Mouse (Mus musculus) MEL-GATA-1-ER (cell line): ENCODE results near the gene Rplp1.

Experiments
- DNase-seq: peaks from one replicate; pipeline ENCODE4 v3.0.0-alpha.2; 2012; ENCODE audit warnings: low read depth; ENCODE audit errors: extremely low read depth

The Rplp1 gene

DNA sequence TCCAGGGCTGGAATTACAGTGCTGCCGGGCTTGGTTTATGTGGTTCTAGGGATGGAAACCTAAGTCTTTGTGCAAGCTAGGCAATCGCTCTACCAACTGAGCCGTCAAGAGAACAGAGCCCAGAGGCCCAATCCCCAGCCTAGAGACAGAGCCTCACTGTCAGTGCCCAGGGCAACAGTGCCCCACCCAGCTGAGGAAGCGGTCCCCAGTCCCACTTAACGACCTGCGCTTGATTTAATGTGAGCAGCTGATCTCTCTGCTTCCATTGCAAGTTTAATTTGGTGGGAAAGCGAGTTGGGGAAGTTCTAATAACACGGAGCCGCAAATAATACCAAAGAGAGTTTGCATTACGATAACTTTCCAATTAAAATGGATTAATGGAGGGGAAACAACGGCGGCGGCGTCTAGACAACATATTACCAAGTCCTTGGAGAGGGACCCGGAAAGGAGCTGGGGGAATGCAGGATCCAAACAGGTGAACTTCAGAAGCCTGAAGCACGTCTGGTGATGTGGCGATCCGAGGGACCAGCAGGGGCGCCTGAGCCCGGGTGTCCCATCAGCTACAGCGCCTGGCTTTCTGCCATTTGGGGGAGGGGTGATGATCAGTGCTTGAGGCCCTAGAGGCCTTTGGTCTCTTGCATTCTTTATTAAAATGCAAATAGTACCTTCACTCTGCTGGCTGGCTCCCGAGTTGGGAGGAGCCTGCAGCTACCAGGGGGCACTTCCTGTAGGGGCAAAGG is 36.8 kb downstream of the Rplp1 start:
- no peak for DNase-seq

DNA sequence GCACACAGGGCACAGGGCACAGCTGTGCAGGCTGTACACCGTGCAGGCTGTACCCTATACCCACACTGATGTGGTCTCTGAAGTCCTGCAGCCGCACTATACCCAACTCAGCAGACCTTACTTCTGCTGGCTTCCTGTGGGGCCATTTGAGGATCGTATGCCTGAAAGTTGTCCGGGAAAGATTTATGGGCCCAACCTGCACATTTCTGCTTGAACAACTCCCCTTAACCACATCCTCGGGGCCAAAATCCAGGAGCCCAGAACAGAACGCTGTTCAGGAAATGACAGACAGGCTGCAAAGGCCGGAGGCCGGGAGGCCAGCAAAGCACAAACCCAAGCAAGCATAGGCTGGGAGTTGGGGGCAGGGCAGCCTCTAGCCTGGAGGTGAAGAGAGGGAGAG is 41.0 kb downstream of the Rplp1 start:
- DNase-seq = no peak

DNA sequence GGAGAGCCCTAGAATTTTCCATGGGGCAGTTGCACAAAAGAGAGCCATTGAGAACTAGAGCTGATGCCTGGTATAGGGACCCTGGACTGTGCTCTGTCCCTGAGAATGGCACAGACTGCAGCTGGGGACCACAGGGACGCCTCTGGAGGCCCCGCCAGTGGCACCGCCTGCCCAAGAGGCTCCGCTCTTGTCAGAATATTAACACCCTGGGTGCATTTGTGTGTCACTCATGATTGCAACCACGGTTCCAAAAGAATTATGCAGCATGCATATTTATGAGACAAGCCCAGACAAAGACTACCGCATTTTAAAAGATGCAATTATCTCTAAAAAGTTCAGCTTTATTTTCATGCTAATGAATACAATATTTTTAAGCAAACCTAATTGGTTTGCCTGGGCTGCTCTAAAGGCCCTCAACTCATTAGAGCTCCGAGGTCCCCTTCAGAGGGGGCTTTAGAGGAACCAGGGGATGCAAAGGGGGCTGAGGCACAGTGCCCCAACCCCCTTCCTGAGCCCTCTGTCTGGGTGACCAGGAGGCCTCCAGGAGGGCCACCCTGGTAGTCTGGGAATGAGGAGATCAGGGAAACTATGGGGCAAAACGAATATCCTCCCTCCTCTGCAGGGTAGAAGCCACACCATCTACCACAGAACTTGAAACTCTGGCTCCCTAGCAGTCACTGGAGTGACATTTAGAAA is 41.9 kb downstream of the Rplp1 start:
- DNase-seq = no peak

DNA sequence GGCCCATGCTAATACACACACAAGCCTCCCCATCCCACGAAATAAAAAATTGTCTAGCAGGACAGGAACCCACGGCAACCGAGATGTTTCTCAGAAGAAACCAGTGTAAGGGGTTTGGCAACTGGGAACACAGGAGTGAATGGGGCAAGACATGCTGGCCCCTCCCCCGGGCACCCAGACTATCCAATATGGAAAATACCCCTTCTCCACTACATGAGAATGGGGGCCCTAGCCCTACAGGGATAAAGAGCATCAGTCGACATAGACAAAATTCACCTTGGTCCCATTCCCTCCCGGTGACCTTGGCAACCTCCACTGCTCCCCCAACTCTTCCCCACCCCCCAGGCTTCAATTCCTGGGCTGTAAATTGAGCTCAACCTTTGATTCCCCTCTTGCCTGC is 42.5 kb downstream of the Rplp1 start:
- no peak for DNase-seq

GRCm38 (mm10) chr9:61867659-61868058 is 46.7 kb downstream of the Rplp1 start:
- DNase-seq = no peak
